Mouse (Mus musculus): ENCODE results near the gene Fbn1.

GRCm38 (mm10) chr2:125494831-125495812 is 12.7 kb downstream of the Fbn1 start:
- no peak for TF ChIP-seq CTCF (IDR thresholded peaks at IDR 0.05; ENCODE audit: borderline replicate concordance, extremely low read depth, insufficient read depth, insufficient read length)
- TF ChIP-seq POLR2A (IDR thresholded peaks at IDR 0.05; ENCODE audit: borderline replicate concordance, extremely low read depth, insufficient read depth, insufficient read length, poor library complexity, severe bottlenecking), result no peak

Measured in brain, embryonic 14.5 days (tissue).